Mouse (Mus musculus) heart, postnatal 0 days (tissue): Measurements from ENCODE around the gene Ick.

Source experiments
- CTCF ChIP-seq: IDR thresholded peaks from 2 replicates; pipeline ENCODE4 v1.5.1; 2016; ENCODE audit warnings: antibody characterized with exemption, control low read depth, low read depth
- EP300 ChIP-seq: IDR thresholded peaks from 2 replicates; pipeline ENCODE4 v1.6.1; 2016; ENCODE audit warnings: antibody characterized with exemption, low read depth

GRCm38 (mm10) chr9:78088521-78088920 is 20.5 kb upstream of the Ick start:
- no peak for TF ChIP-seq CTCF
- TF ChIP-seq EP300 = no peak
